Mouse (Mus musculus) left cerebral cortex, adult 2 months (tissue): ENCODE results near the gene Tmem100. TPM values are rescaled to one million over a fixed set of nuclear protein-coding genes. Genes with fewer than 3 reads are reported as not detected.

Source experiments
- DNase-seq, 2 experiments: peaks; one replicate each; pipeline ENCODE4 v3.0.0; 2021 to 2022; ENCODE audit warnings: low spot score in 2 of 2, mixed read lengths in 1 of 2; ENCODE audit errors: extremely low spot score in 1 of 2
- H3K27ac ChIP-seq: fragments of 200-600 bp; 2 replicates; pipeline ENCODE4 v1.8.1; 2022
- H3K4me3 ChIP-seq: fragments of 200-600 bp; 2 replicates; pipeline ENCODE4 v1.8.1; 2022
- CTCF ChIP-seq: fragments of 200-600 bp; IDR thresholded peaks from 2 replicates; pipeline ENCODE4 v1.8.1; 2022; ENCODE audit warnings: antibody characterized with exemption, mild to moderate bottlenecking, moderate library complexity
- intact Hi-C: fragments of 180-260 bp; cut with DNase I; formaldehyde crosslinking; loops from one replicate; pipeline ENCODE4 v1.15.1; 2025
- long read RNA-seq, 2 experiments: library from polyadenylated mRNA; stranded (forward); transcript quantifications; one replicate each; pipeline ENCODE4 v2.0.0; 2021; ENCODE audit warnings: borderline mapping rate in 2 of 2
- total RNA-seq, 2 experiments: library from RNA; stranded (reverse); gene quantifications; 2 replicates each; pipeline ENCODE4 v1.2.3; 2021

Tmem100 gene
- total RNA-seq = 10 to 100 TPM; 15.9 TPM
- long read RNA-seq, experiment 1, transcript Tmem100-201 (3 exons, 1,767 nt) = major isoform, 20 of 25 reads
- long read RNA-seq, experiment 1, partial matches to known transcripts = 3 of 25 reads
- long read RNA-seq, experiment 1, other reads (novel, unspliced or antisense) = 2 of 25 reads
- long read RNA-seq, experiment 2, transcript Tmem100-201 (3 exons, 1,767 nt) = major isoform, 21 of 23 reads
- long read RNA-seq, experiment 2, partial matches to known transcripts = 1 of 23 reads
- long read RNA-seq, experiment 2, other reads (novel, unspliced or antisense) = 1 of 23 reads

GRCm38 (mm10) chr11:90029841-90030398 lies at the start of gene Tmem100:
Gene Tmem100, plus strand, starts transcription at chr11:90030348.
- Histone ChIP-seq H3K27ac (peak within 1 kb of the TSS; percentile 32; the same call in 1 of the 2 replicates), H3K4me3 (peak within 1 kb of the TSS; percentile 43)
- no peak for TF ChIP-seq CTCF
- DNase-seq = no peak
- intact Hi-C loops = no loop called here

GRCm38 (mm10) chr11:89982918-89983317 lies 47.2 kb upstream of the Tmem100 start:
- TF ChIP-seq CTCF = no peak; the same call in 1 of the 2 replicates
- DNase-seq = no peak
- Histone ChIP-seq H3K27ac (no peak overlapping the region), H3K4me3 (no peak overlapping the region)
- intact Hi-C loops = loop anchor here (10.0 kb wide), 2 partner anchors 322 to 442 kb away; no protein-coding TSS in a partner anchor

DNA sequence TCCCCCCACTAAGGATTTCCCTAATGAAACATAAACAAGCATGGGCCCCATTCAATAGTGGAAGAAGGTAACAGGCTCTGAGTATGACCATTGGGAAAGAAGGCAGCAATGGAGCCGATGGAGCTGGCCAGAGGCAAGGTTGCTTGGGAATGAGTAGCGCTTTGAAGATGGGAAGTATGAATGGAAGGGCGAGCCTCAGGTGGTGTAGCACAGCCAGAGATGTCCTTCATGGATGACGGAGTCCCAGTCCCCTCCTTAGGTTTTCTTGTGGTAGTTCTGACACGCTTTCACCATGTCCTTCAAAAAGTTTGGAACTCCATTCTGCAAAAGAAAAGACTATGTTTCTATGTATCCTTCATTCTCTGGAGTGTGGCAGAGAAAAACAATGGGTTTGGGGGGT lies 45.7 kb upstream of the Tmem100 start:
- H3K4me3 ChIP-seq = no peak overlapping the region
- no peak overlapping the region for H3K27ac ChIP-seq
- no peak for TF ChIP-seq CTCF
- intact Hi-C loops = loop anchor here (10.0 kb wide), 2 partner anchors 320 to 440 kb away; no protein-coding TSS in a partner anchor
- DNase-seq = no peak

DNA sequence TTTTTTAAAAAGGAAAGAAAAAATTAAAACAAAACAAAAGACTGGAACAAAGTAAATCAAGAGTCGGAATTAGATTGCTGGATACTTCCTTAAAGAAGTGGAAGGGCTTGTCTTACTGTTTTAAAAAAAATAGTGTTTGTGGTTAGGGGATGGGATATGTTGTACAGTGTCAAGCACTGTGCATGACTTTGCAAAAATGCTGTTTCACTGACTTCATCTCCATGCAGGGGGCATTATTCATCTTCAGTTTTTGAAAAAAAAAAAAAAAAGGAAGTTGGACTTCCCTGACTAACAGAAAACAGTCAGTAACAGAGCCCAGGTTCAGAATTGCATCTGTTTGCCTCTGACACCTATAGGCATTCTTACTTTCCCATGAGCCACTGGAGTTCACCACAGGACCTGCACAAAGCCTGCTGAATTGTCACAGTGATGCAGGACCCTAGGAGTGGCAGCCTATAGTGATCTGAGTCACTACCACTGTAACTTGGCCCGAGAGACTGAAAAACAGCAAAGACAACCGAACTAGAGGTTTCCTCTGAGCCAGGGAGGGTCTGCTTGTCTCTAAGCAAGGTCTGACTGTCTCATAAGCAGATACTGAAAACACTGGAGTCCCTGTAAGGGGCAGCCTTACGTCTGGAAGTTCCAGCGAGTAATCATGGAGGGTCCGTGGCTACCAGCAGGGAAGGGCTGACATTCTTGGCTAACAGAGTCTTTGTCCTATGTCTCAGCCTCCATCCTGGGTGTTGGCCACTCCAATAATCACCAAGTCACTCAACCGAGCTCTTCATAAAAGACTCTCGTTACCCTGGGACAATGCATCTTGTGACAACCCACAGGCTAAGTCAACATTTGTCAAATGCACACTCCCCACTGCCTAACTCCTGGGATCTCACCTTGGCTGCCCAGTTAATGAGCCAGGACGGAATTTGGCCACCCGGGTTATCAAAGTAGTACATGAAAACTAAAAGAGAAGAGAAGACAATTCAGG lies 44.7 kb upstream of the Tmem100 start:
- intact Hi-C loops = loop anchor here (5.0 to 10.0 kb wide), 3 partner anchors 319 to 637 kb away; no protein-coding TSS in a partner anchor
- DNase-seq = no peak
- Histone ChIP-seq H3K27ac (no peak overlapping the region), H3K4me3 (no peak overlapping the region)
- no peak for TF ChIP-seq CTCF

DNA sequence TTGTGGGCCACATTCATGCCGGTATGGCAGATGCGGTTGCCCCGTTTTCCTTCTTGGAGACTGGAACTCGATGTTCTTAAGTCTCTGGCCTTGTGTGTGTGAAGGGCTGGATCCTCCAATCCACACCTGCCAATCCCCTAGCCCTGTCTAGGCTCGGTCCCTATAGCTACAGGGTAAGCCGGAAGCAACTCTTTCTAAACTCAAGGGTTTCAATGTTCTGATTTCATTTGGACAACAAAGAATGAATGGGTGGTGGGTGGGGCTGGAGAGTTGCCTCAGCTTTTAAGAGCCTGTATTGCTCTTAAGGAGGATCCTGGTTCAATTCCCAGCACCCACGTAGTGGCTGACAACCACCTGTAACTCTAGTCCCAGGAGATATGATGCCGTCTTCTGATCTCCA lies 43.6 kb upstream of the Tmem100 start:
- intact Hi-C loops = loop anchor here (5.0 to 10.0 kb wide), 3 partner anchors 318 to 636 kb away; no protein-coding TSS in a partner anchor
- H3K27ac ChIP-seq = no peak overlapping the region
- TF ChIP-seq CTCF = no peak
- no peak overlapping the region for H3K4me3 ChIP-seq
- DNase-seq = no peak

- H3K4me3 ChIP-seq = no peak overlapping the region
- TF ChIP-seq CTCF = peak; percentile 82
- no peak overlapping the region for H3K27ac ChIP-seq
- peak; percentile 63 to 74 for DNase-seq
- intact Hi-C loops = loop anchor here (1.0 to 10.0 kb wide), 5 partner anchors 30 to 633 kb away; no protein-coding TSS in a partner anchor
Measured at GRCm38 (mm10) chr11:89988936-89989589, 41.1 kb upstream of the Tmem100 start.

- H3K27ac ChIP-seq = no peak overlapping the region
- DNase-seq = no peak
- intact Hi-C loops = no loop called here
- H3K4me3 ChIP-seq = no peak overlapping the region
- TF ChIP-seq CTCF = no peak
Measured at GRCm38 (mm10) chr11:89991661-89992060, 38.5 kb upstream of the Tmem100 start.

DNA sequence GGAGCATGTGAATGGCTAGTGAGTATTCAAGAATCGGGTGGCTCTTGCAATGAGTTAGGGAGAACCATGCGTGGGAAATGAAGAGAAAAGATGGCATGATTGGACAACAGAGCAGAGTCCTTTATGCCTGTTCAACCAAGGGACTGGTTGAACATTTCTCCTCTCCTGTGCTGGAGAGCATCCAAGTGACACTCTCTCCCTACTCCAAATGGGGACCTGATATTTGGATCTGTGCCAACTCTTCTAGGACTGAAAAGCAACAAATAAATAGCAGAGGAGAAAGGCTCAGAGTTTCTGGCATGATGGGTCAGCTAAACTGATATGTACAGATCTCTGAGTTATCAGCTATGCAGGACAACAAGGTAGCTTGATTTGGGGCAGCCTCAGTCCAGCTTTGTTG lies 35.4 kb upstream of the Tmem100 start:
- Histone ChIP-seq H3K27ac (no peak overlapping the region), H3K4me3 (no peak overlapping the region)
- DNase-seq = no peak
- intact Hi-C loops = no loop called here
- no peak for TF ChIP-seq CTCF

DNA sequence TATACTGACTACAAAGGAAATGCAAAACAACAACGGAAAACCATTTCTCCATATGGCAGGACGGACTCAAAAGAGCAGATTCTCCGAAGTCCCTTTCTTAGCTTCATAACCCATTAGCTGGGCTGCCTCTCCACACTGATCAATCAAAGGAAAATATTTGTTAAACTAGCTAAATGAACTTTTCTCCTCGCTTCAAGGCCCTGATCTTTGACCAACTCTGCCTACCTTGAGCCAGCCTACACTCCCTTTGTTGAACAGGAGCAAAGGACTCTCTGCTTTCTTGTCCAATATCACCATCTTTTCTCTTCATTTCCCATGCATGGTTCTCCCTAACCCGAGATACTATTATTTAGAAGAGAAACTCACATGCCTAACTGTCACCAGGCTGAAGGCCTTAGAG lies 34.6 kb upstream of the Tmem100 start:
- intact Hi-C loops = no loop called here
- Histone ChIP-seq H3K4me3 (no peak overlapping the region), H3K27ac (no peak overlapping the region)
- no peak for DNase-seq
- TF ChIP-seq CTCF = no peak

- no peak for DNase-seq
Measured at GRCm38 (mm10) chr11:89996406-89996805, 33.7 kb upstream of the Tmem100 start.

DNA sequence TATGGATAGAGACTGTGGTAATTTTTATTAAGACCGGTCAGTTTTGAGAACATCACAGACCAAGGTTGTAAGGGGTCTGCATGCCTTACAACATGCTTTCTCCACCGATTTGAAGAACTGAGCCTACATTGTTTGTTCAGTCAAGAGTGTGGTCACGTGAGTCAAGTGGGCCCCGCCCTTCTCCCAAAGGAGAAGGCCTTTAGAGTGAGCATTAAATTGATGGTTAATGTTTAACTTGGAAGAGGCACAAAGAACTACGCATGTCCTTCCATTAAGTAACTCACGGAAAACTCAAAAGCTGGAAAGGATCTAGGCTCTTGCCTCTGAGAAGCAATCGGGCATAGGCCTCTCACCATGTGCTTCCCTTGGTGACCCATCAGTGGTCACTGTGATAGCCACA lies 33.3 kb upstream of the Tmem100 start:
- Histone ChIP-seq H3K27ac (no peak overlapping the region), H3K4me3 (no peak overlapping the region)
- intact Hi-C loops = no loop called here
- no peak for TF ChIP-seq CTCF
- no peak for DNase-seq

More at GRCm38 (mm10) chr11:89996406-89996805, 33.7 kb upstream of the Tmem100 start:
- intact Hi-C loops = no loop called here
- Histone ChIP-seq H3K4me3 (no peak overlapping the region), H3K27ac (no peak overlapping the region)
- no peak for TF ChIP-seq CTCF
